Mouse (Mus musculus) gastrocnemius, adult 18-20 months (tissue): ENCODE data around the gene Olfr599. TPM values are rescaled to one million over a fixed set of nuclear protein-coding genes. Genes with fewer than 3 reads are reported as not detected.
"Not testable (repeated sequence)": the region's sequence is repeated elsewhere in the genome, so short reads cannot be mapped to it uniquely, and the experiment has no call there.

ENCODE experiments used
- DNase-seq: peaks from one replicate; pipeline ENCODE4 v3.0.0; 2021; ENCODE audit warnings: low spot score
- long read RNA-seq, 2 experiments: library from polyadenylated mRNA; stranded (forward); transcript quantifications; one replicate each; pipeline ENCODE4 v2.0.0; 2021
- total RNA-seq, 2 experiments: library from RNA; stranded (reverse); gene quantifications; 2 replicates each; pipeline ENCODE4 v1.2.3; 2021

The Olfr599 gene
- total RNA-seq: not detected
- long read RNA-seq, experiment 1: 0 reads
- long read RNA-seq, experiment 2: 0 reads

GRCm38 (mm10) chr7:103335617-103336016 lies at the start of gene Olfr599:
Olfr599 (plus strand) TSS chr7:103335917.
- DNase-seq: no peak

- DNase-seq: not testable (repeated sequence)
Observed at GRCm38 (mm10) chr7:103305348-103305747, 30.4 kb upstream of the Olfr599 start, which contains the start of gene Olfr596. Olfr596 (plus strand) TSS chr7:103305648.

- not testable (repeated sequence) for DNase-seq
Observed at GRCm38 (mm10) chr7:103316015-103316414, 19.7 kb upstream of the Olfr599 start, which contains the start of gene Olfr597. Olfr597 (plus strand) TSS chr7:103316315.

- no peak for DNase-seq
Observed at GRCm38 (mm10) chr7:103323268-103323667, 12.4 kb upstream of the Olfr599 start, which contains the start of gene Olfr598. Olfr598 (plus strand) TSS chr7:103323568.

GRCm38 (mm10) chr7:103349569-103349968 lies 13.9 kb downstream of the Olfr599 start, which contains the start of gene Olfr600:
Olfr600 (minus strand) TSS chr7:103349669.
- DNase-seq: no peak

- DNase-seq: no peak
Observed at GRCm38 (mm10) chr7:103362555-103362954, 26.8 kb downstream of the Olfr599 start, which contains the start of gene Olfr601. Olfr601 (minus strand) TSS chr7:103362655.

- DNase-seq: no peak
Observed at GRCm38 (mm10) chr7:103386077-103386476, 50.4 kb downstream of the Olfr599 start, which contains the start of gene Olfr603. Olfr603 (minus strand) TSS chr7:103386177.

Other genes starting within 250 kb of the Olfr599 start
- not detected for gene Olfr585, start 238.2 kb upstream of the Olfr599 start, total RNA-seq
- not detected for gene Olfr586, start 210.3 kb upstream of the Olfr599 start, total RNA-seq
- gene Olfr588-ps1, start 195.0 kb upstream of the Olfr599 start, total RNA-seq: not detected
- gene Olfr589, start 179.6 kb upstream of the Olfr599 start, total RNA-seq: not detected
- gene Olfr591, start 157.6 kb upstream of the Olfr599 start, total RNA-seq: not detected
- gene Olfr592, start 151.1 kb upstream of the Olfr599 start, total RNA-seq: not detected
- gene Olfr593, start 124.1 kb upstream of the Olfr599 start, total RNA-seq: not detected
- gene Olfr594, start 118.9 kb upstream of the Olfr599 start, total RNA-seq: not detected
- gene Usp17ld, start 83.4 kb upstream of the Olfr599 start, total RNA-seq: not detected
- gene Olfr596, start 30.3 kb upstream of the Olfr599 start, total RNA-seq: not detected
- not detected for gene Olfr597, start 19.6 kb upstream of the Olfr599 start, total RNA-seq
- not detected for gene Olfr598, start 12.3 kb upstream of the Olfr599 start, total RNA-seq
- gene Olfr600, start 13.8 kb downstream of the Olfr599 start, total RNA-seq: not detected
- not detected for gene Olfr601, start 26.7 kb downstream of the Olfr599 start, total RNA-seq
- not detected for gene Olfr603, start 50.3 kb downstream of the Olfr599 start, total RNA-seq
- not detected for gene Usp17lc, start 79.2 kb downstream of the Olfr599 start, total RNA-seq
- gene Olfr605, start 109.5 kb downstream of the Olfr599 start, total RNA-seq: not detected
- not detected for gene Olfr606, start 113.1 kb downstream of the Olfr599 start, total RNA-seq
- not detected for gene Olfr607, start 128.2 kb downstream of the Olfr599 start, total RNA-seq
- gene Olfr608, start 134.0 kb downstream of the Olfr599 start, total RNA-seq: not detected
- gene Olfr609, start 162.1 kb downstream of the Olfr599 start, total RNA-seq: not detected
- gene Olfr610, start 176.2 kb downstream of the Olfr599 start, total RNA-seq: not detected
- gene Olfr611, start 184.9 kb downstream of the Olfr599 start, total RNA-seq: not detected
- gene Olfr612, start 206.8 kb downstream of the Olfr599 start, total RNA-seq: not detected
- gene Olfr613, start 212.2 kb downstream of the Olfr599 start, total RNA-seq: not detected
- not detected for gene Olfr615, start 220.2 kb downstream of the Olfr599 start, total RNA-seq
- gene Olfr616, start 233.2 kb downstream of the Olfr599 start, total RNA-seq: not detected
- not detected for gene Olfr617, start 237.1 kb downstream of the Olfr599 start, total RNA-seq